8 mouse cellular contexts compared by ENCODE assay signal in genomic region chr2:94406083-94406957, GRCm38 (mm10). TPM values are rescaled to one million over a fixed set of nuclear protein-coding genes. Genes with fewer than 3 reads are reported as not detected.
DNase-seq lines count a peak whose midpoint lies in the region; ATAC-seq lines count a peak whose summit lies in the region.

Gene Ttc17, minus strand, starts transcription at chr2:94406689.

- H3K4me3 ChIP-seq in hindbrain, embryonic 16.5 days (ENCODE audit: low read length): peak within 1 kb of the TSS; percentile 58
- peak within 1 kb of the TSS; percentile 80 for H3K4me3 ChIP-seq in macrophage (ENCODE audit: inconsistent target)

- peak; percentile 75 for DNase-seq in WW6 (ENCODE audit: low read depth, low spot score)
- peak; percentile 82 to 87 for DNase-seq in cerebellum, postnatal 4 days (ENCODE audit: low spot score in 2 of 2)
- DNase-seq in gastrocnemius, adult 18-20 months (ENCODE audit: low spot score): peak; percentile 88
- peak; percentile 85 to 90 for DNase-seq in left cerebral cortex, adult 18-20 months (ENCODE audit: low spot score in 2 of 2)
- peak; percentile 91 for DNase-seq in right cerebral cortex, adult 18-20 months
- peak; percentile 60 for DNase-seq in urinary bladder, postnatal 10 days (ENCODE audit: low spot score)

- H3K27ac ChIP-seq in hindbrain, embryonic 16.5 days (ENCODE audit: low read depth, low read length): peak within 1 kb of the TSS; percentile 86
- H3K27ac ChIP-seq in macrophage: peak within 1 kb of the TSS; percentile 72

- H3K4me2 ChIP-seq in hindbrain, embryonic 16.5 days (ENCODE audit: low read length): peak within 1 kb of the TSS; percentile 72

- H3K9ac ChIP-seq in hindbrain, embryonic 16.5 days (ENCODE audit: low read depth, low read length): peak within 1 kb of the TSS; percentile 80

- H3K4me1 ChIP-seq in hindbrain, embryonic 16.5 days (ENCODE audit: control insufficient read depth, insufficient read depth, low read depth, low read length): peaks cover 19% of the 10 kb centered on the region

- H3K79me2 ChIP-seq in macrophage (ENCODE audit: inconsistent target): peaks cover 72% of the 10 kb centered on the region

- no peaks in the 10 kb centered on the region for H3K27me3 ChIP-seq in hindbrain, embryonic 16.5 days (replicated peaks; ENCODE audit: control insufficient read depth, insufficient read depth, low read length)

- H3K36me3 ChIP-seq in hindbrain, embryonic 16.5 days (ENCODE audit: control insufficient read depth, insufficient read depth, low read length): peaks cover 3% of the 10 kb centered on the region; the same call in 1 of the 2 replicates
- peaks cover 8% of the 10 kb centered on the region; the same call in 1 of the 2 replicates for H3K36me3 ChIP-seq in macrophage (ENCODE audit: inconsistent target)

- no peaks in the 10 kb centered on the region for H3K9me3 ChIP-seq in hindbrain, embryonic 16.5 days (ENCODE audit: control insufficient read depth, low read length)

- ATAC-seq in hindbrain, embryonic 16.5 days: peak; percentile 94

- WGBS in hindbrain, embryonic 16.5 days: under 1% methylated on average over 72 of the region's 77 CpGs
- 1% methylated on average over 67 of the region's 77 CpGs for WGBS in macrophage (ENCODE audit: missing documents)

RNA-seq across cellular contexts. Expression of gene Ttc17, which starts in this region (rescaled TPM):
- total RNA-seq in gastrocnemius, adult 18-20 months (2021): 10 to 100 TPM; 21.0 to 21.8 TPM
- polyA plus RNA-seq in hindbrain, embryonic 16.5 days (2015; fragmentation: Nextera tagmentation; extraction: Ambion mirVana): 22.0 and 24.0 TPM in 2 replicates
- 10 to 100 TPM; 33.7 to 34.2 TPM for total RNA-seq in left cerebral cortex, adult 18-20 months (2021)
- total RNA-seq in macrophage (2018; cell fraction: chromatin; rRNA removed): 100 to 1,000 TPM in 7 of 26 experiments, 10 to 100 TPM in 19; 57.7 to 134 (median 81.6) TPM
- total RNA-seq in macrophage (2018; cell fraction: cytosol; rRNA removed): 10 to 100 TPM; 22.0 to 41.1 (median 31.6) TPM
- 100 to 1,000 TPM in 1 of 26 experiments, 10 to 100 TPM in 25; 52.4 to 103 (median 68.0) TPM for total RNA-seq in macrophage (2018; cell fraction: nucleus; rRNA removed)
- polyA plus RNA-seq in macrophage (2018): 28.1 to 88.1 TPM (median 30.3 TPM) in 3 replicates

Comparison
In these comparisons a context has a peak if more than half of its experiments do, and no peak if none do; other contexts are left out.
1. Peak in every context shown above with its lines: DNase-seq, ATAC-seq, H3K4me3 ChIP-seq and H3K27ac ChIP-seq.